Mouse (Mus musculus) T-cell, adult 2 months (primary cell): Measurements from ENCODE around the gene Prss16.

Experiments
- DNase-seq: peaks from one replicate; pipeline ENCODE4 v3.0.0; 2022; ENCODE audit warnings: low spot score

The Prss16 gene

DNA sequence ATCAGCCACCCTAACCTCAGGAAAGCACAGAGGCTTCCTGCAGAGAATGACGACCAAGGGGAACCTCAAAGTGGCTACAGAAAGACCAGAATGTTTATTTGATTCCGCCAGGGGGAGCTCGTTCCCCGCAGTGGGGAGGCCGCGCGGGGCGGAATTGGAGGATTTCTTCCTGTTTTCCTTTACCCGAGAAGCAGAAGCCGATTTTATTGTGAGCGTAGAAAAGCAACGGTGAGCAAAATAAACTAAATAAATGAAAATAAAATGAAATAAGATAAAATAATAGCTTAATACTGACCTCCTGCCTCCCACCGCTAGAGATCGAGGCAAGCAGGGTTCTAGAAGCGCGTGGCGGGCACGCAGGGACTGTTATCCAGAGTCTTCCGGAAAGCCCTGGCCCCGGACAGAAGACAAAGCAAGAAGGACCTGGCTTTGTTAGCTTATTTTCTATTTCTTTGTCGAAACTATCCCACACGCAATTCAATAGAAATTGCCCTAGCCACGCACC is 35.3 kb downstream of the Prss16 start:
- peak; percentile 87 for DNase-seq

DNA sequence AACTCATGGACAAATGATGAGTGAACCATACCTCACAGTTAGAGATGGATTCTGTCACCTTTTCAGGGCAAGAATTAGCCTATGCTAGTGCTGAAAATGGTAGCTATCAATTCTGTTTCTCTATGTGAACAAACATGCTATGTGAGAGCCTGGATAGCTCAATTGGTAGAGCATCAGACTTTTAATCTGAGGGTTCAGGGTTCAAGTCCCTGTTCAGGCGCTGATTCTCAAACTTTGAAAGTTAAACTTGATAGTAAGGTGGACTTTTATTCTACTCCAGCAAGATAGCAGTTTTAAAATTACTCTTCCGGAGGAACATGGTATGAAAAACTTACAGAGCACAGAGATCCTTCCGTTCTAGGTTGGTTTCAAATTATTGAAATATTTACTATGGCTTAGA is 37.9 kb downstream of the Prss16 start:
- no peak for DNase-seq

DNA sequence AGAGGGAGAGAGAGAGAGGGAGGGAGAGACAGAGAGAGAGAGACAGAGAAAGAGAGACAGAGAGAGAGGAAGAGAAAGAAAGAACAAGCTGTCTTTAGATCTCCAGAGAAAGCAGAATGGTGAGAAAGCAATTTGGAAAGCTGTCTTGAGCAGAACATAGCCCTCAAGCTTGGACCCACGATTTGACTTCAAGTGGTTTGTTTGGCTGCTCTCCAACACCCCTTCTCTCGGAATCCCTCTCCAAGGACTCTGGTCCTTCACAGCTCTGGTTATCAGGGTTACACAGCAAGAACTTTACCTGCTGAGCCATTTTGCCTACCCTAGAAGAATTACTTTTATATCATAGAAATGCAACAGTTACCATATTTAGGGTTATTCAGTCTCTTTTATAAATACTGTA is 39.7 kb downstream of the Prss16 start:
- no peak for DNase-seq

- DNase-seq: no peak
Observed at GRCm38 (mm10) chr13:21969269-21969668, 40.3 kb downstream of the Prss16 start.
